Mouse (Mus musculus) MEL (cell line): ENCODE results near the gene 2010109A12Rik. TPM values are rescaled to one million over a fixed set of nuclear protein-coding genes. Genes with fewer than 3 reads are reported as not detected.

Source experiments
- DNase-seq: peaks from one replicate; pipeline ENCODE4 v3.0.0; 2011; ENCODE audit warnings: low read depth, low spot score
- H3K27ac ChIP-seq: 2 replicates; pipeline ENCODE4 v1.5.1; 2012; ENCODE audit warnings: low read depth, mild to moderate bottlenecking, control low read depth, low read length, moderate library complexity; ENCODE audit not compliant: control insufficient read depth
- H3K27me3 ChIP-seq, 2 experiments: fragments of 150-350 bp in 1 of 2; sonication (generic) in 1 of 2; 2 replicates each; pipeline ENCODE4 v1.6.1; 2012; ENCODE audit warnings: low read length in 2 of 2, mild to moderate bottlenecking in 2 of 2, improper control_type of control experiment in 1 of 2, moderate library complexity in 1 of 2; ENCODE audit not compliant: insufficient read depth in 2 of 2, control insufficient read depth in 1 of 2
- H3K36me3 ChIP-seq, 2 experiments: 2 replicates each; pipeline ENCODE4 v1.6.1; 2012 to 2014; ENCODE audit warnings: low read length in 2 of 2, improper control_type of control experiment in 1 of 2, inconsistent platforms in 1 of 2, mild to moderate bottlenecking in 1 of 2; ENCODE audit not compliant: insufficient read depth in 2 of 2, control insufficient read depth in 1 of 2
- H3K4me1 ChIP-seq, 2 experiments: fragments of 150-350 bp in 1 of 2; sonication (generic) in 1 of 2; 2 replicates each; pipeline ENCODE4 v1.6.1; 2012; ENCODE audit warnings: low read length in 2 of 2, improper control_type of control experiment in 1 of 2, mild to moderate bottlenecking in 1 of 2; ENCODE audit not compliant: insufficient read depth in 2 of 2, control insufficient read depth in 1 of 2
- H3K4me3 ChIP-seq, 2 experiments: fragments of 150-350 bp in 1 of 2; sonication (generic) in 1 of 2; 2 replicates each; pipeline ENCODE4 v1.5.1; 2012; ENCODE audit warnings: low read depth in 2 of 2, low read length in 2 of 2, mild to moderate bottlenecking in 2 of 2, moderate library complexity in 2 of 2, control low read depth in 1 of 2, improper control_type of control experiment in 1 of 2; ENCODE audit not compliant: control insufficient read depth in 1 of 2, insufficient read depth in 1 of 2
- H3K79me2 ChIP-seq: 2 replicates; pipeline ENCODE4 v1.6.1; 2012; ENCODE audit warnings: mild to moderate bottlenecking, low read length, moderate library complexity; ENCODE audit not compliant: control insufficient read depth, poor library complexity, insufficient read depth
- H3K9ac ChIP-seq: 2 replicates; pipeline ENCODE4 v1.6.1; 2012; ENCODE audit warnings: low read depth, mild to moderate bottlenecking, control low read depth, low read length, moderate library complexity; ENCODE audit not compliant: control insufficient read depth, poor library complexity, severe bottlenecking
- H3K9me3 ChIP-seq: fragments of 150-350 bp; sonication (generic); replicated peaks from 2 replicates; pipeline ENCODE4 v1.6.1; 2012; ENCODE audit warnings: mild to moderate bottlenecking, low read length, improper control_type of control experiment, moderate library complexity; ENCODE audit not compliant: insufficient read depth
- CHD1 ChIP-seq: IDR thresholded peaks from 2 replicates; pipeline ENCODE4 v1.6.1; 2012; ENCODE audit warnings: low read depth, mild to moderate bottlenecking, inconsistent platforms, low read length, improper control_type of control experiment
- E2F4 ChIP-seq: IDR thresholded peaks from 2 replicates; pipeline ENCODE4 v1.6.1; 2011; ENCODE audit warnings: low read depth, low read length, improper control_type of control experiment, borderline replicate concordance
- GABPA ChIP-seq: IDR thresholded peaks from 2 replicates; pipeline ENCODE4 v1.6.1; 2012; ENCODE audit warnings: low read depth, mild to moderate bottlenecking, inconsistent platforms, low read length, improper control_type of control experiment, moderate library complexity
- MAFK ChIP-seq: IDR thresholded peaks from 2 replicates; pipeline ENCODE4 v1.6.1; 2011; ENCODE audit warnings: low read depth, mild to moderate bottlenecking, low read length, improper control_type of control experiment, borderline replicate concordance
- MAX ChIP-seq: IDR thresholded peaks from 2 replicates; pipeline ENCODE4 v1.6.1; 2011; ENCODE audit warnings: low read length, improper control_type of control experiment
- MAZ ChIP-seq: IDR thresholded peaks from 2 replicates; pipeline ENCODE4 v1.6.1; 2012; ENCODE audit warnings: low read depth, mild to moderate bottlenecking, inconsistent platforms, low read length, improper control_type of control experiment
- MYC ChIP-seq: IDR thresholded peaks from 2 replicates; pipeline ENCODE4 v1.6.1; 2011; ENCODE audit warnings: low read depth, mild to moderate bottlenecking, low read length, improper control_type of control experiment, moderate library complexity
- NRF1 ChIP-seq: IDR thresholded peaks from 2 replicates; pipeline ENCODE4 v1.6.1; 2014; ENCODE audit warnings: low read depth, mild to moderate bottlenecking, inconsistent platforms, low read length, improper control_type of control experiment, moderate library complexity; ENCODE audit not compliant: poor library complexity, insufficient read depth, severe bottlenecking
- POLR2A ChIP-seq, 2 experiments: IDR thresholded peaks; 2 replicates each; pipeline ENCODE4 v1.6.1; 2011 to 2012; ENCODE audit warnings: low read length in 2 of 2, mild to moderate bottlenecking in 2 of 2, control low read depth in 1 of 2, improper control_type of control experiment in 1 of 2, low read depth in 1 of 2, moderate library complexity in 1 of 2; ENCODE audit not compliant: control insufficient read depth in 1 of 2, insufficient read depth in 1 of 2, poor library complexity in 1 of 2
- RCOR1 ChIP-seq: IDR thresholded peaks from 2 replicates; pipeline ENCODE4 v1.6.1; 2012; ENCODE audit warnings: low read depth, mild to moderate bottlenecking, inconsistent platforms, low read length, improper control_type of control experiment
- SIN3A ChIP-seq: IDR thresholded peaks from 2 replicates; pipeline ENCODE4 v1.6.1; 2012; ENCODE audit warnings: low read length, improper control_type of control experiment, inconsistent platforms
- SMC3 ChIP-seq: IDR thresholded peaks from 2 replicates; pipeline ENCODE4 v1.6.1; 2011; ENCODE audit warnings: low read depth, low read length, improper control_type of control experiment
- TCF12 ChIP-seq: IDR thresholded peaks from 2 replicates; pipeline ENCODE4 v1.6.1; 2014; ENCODE audit warnings: low read depth, mild to moderate bottlenecking, inconsistent platforms, low read length, improper control_type of control experiment, moderate library complexity
- UBTF ChIP-seq: IDR thresholded peaks from 2 replicates; pipeline ENCODE4 v1.6.1; 2012; ENCODE audit warnings: low read depth, mild to moderate bottlenecking, inconsistent platforms, low read length, improper control_type of control experiment, moderate library complexity, borderline replicate concordance; ENCODE audit not compliant: insufficient read depth
- ZNF384 ChIP-seq: IDR thresholded peaks from 2 replicates; pipeline ENCODE4 v1.6.1; 2012; ENCODE audit warnings: low read depth, mild to moderate bottlenecking, inconsistent platforms, low read length, improper control_type of control experiment
- polyA plus RNA-seq, 2 experiments: library from polyadenylated mRNA; stranded (reverse) in 1 of 2; unstranded in 1 of 2; fragments of >175 nt in 1 of 2; fragments of >200 nt in 1 of 2; gene quantifications; 2 replicates each; pipeline versions ENCODE4 v1.2.1 to v1.2.4; 2012; ENCODE audit warnings: low replicate concordance in 2 of 2, low read depth in 1 of 2; ENCODE audit not compliant: insufficient read length in 2 of 2, insufficient read depth in 1 of 2, missing spikeins in 1 of 2
- total RNA-seq: library from RNA; depleted of rRNA; stranded (reverse); fragments of 300-350 nt; gene quantifications from 2 replicates; pipeline ENCODE4 v1.2.3, GENCODE M21; 2012

Gene 2010109A12Rik
- total and polyA plus RNA-seq, 3 experiments, result 0.21 to 0.23 TPM; not detected in 1

- peak overlapping the region; percentile 92 for H3K9ac ChIP-seq
- H3K4me1 ChIP-seq, result peaks cover 0 to 3% of the 10 kb centered on the region in 2 experiments; a peak in 1 of 4 replicates
- peak overlapping the region; percentile 91 to 93 for H3K4me3 ChIP-seq
- H3K79me2 ChIP-seq, result peaks cover 21% of the 10 kb centered on the region
- H3K9me3 ChIP-seq, result no peaks in the 10 kb centered on the region
- no peak for TF ChIP-seq MAFK
- no peak for TF ChIP-seq GABPA
- TF ChIP-seq UBTF, result no peak
- TF ChIP-seq ZNF384, result peak; percentile 18; the same call in 1 of the 2 replicates
- TF ChIP-seq TCF12, result peak; percentile 8; the same call in 1 of the 2 replicates
- TF ChIP-seq MAZ, result peak; percentile 50; the same call in 1 of the 2 replicates
- peak in 1 of 2 experiments; percentile 37; a peak in 1 of 4 replicates for TF ChIP-seq POLR2A (IDR thresholded peaks at IDR 0.05; ENCODE audit: control insufficient read depth in 1 of 2, insufficient read depth in 1 of 2, low read depth in 1 of 2, low read length in 2 of 2, poor library complexity in 1 of 2)
- peak overlapping the region; percentile 78 for H3K27ac ChIP-seq
- peak; percentile 74 for DNase-seq
- H3K36me3 ChIP-seq, result peaks cover 14 to 23% of the 10 kb centered on the region in 2 experiments
- no peaks in the 10 kb centered on the region for H3K27me3 ChIP-seq
These were observed 778 bp upstream of the 2010109A12Rik start for GRCm38 (mm10) chr5:93205371-93206108.

GRCm38 (mm10) chr5:93207006-93207348 lies 659 bp downstream of the 2010109A12Rik start:
- H3K27me3 ChIP-seq, result no peaks in the 10 kb centered on the region

GRCm38 (mm10) chr5:93207555-93207954 lies 1.2 kb downstream of the 2010109A12Rik start:
- H3K79me2 ChIP-seq, result peaks cover 21% of the 10 kb centered on the region
- peak overlapping the region; percentile 31; the same call in 1 of the 2 replicates for H3K27ac ChIP-seq
- H3K9me3 ChIP-seq, result no peaks in the 10 kb centered on the region
- peaks cover 0 to 3% of the 10 kb centered on the region in 2 experiments; a peak in 1 of 4 replicates for H3K4me1 ChIP-seq
- TF ChIP-seq SIN3A (no peak), NRF1 (no peak)
- H3K4me3 ChIP-seq, result peak overlapping the region; percentile 12 to 91; a peak in 2 of 4 replicates
- peak overlapping the region; percentile 88 for H3K9ac ChIP-seq
- DNase-seq, result peak; percentile 42
- H3K27me3 ChIP-seq, result no peaks in the 10 kb centered on the region
- peaks cover 5 to 23% of the 10 kb centered on the region in 2 experiments; a peak in 3 of 4 replicates for H3K36me3 ChIP-seq

More at GRCm38 (mm10) chr5:93207006-93207348, 659 bp downstream of the 2010109A12Rik start:
- H3K36me3 ChIP-seq, result peaks cover 5 to 23% of the 10 kb centered on the region in 2 experiments; a peak in 3 of 4 replicates
- no peaks in the 10 kb centered on the region for H3K9me3 ChIP-seq
- peak overlapping the region; percentile 91 to 93 for H3K4me3 ChIP-seq
- no peak for DNase-seq
- H3K27ac ChIP-seq, result peak overlapping the region; percentile 83
- peak overlapping the region; percentile 88 for H3K9ac ChIP-seq
- peaks cover 0 to 3% of the 10 kb centered on the region in 2 experiments; a peak in 1 of 4 replicates for H3K4me1 ChIP-seq
- peaks cover 21% of the 10 kb centered on the region for H3K79me2 ChIP-seq
- TF ChIP-seq MYC (peak; percentile 46; the same call in 1 of the 2 replicates), E2F4 (no peak), CHD1 (peak; percentile 82), SMC3 (0 out of 2 replicates have a peak, but pooled peaks have one; percentile 3), RCOR1 (no peak; the same call in 1 of the 2 replicates), MAX (peak; percentile 32), ZNF384 (0 out of 2 replicates have a peak, but pooled peaks have one; percentile 36), GABPA (no peak)
